Mouse (Mus musculus): ENCODE results near the gene Zfp747. TPM values are rescaled to one million over a fixed set of nuclear protein-coding genes. Genes with fewer than 3 reads are reported as not detected.
A peak's percentile ranks its signal among the peaks of the same experiment; 100 is the strongest.
"Not testable (repeated sequence)": the region's sequence is repeated elsewhere in the genome, so short reads cannot be mapped to it uniquely, and the experiment has no call there.

Zfp747 gene
- 5.1 and 12.0 TPM in 2 replicates for total RNA-seq (2017)

GRCm38 (mm10) chr7:127375271-127376245, at the start of gene Zfp747:
Gene Zfp747, minus strand, starts transcription at chr7:127376050.
- ATAC-seq (replicated peaks; ENCODE audit: low read depth, poor library complexity, severe bottlenecking) = peak; percentile 96

GRCm38 (mm10) chr7:127425291-127425690, 49.4 kb upstream of the Zfp747 start:
- ATAC-seq (replicated peaks; ENCODE audit: low read depth, poor library complexity, severe bottlenecking) = no peak

- ATAC-seq (replicated peaks; ENCODE audit: low read depth, poor library complexity, severe bottlenecking) = peak; percentile 8; the same call in 1 of the 2 replicates
Measured at GRCm38 (mm10) chr7:127422247-127422646, 46.4 kb upstream of the Zfp747 start.

- ATAC-seq (replicated peaks; ENCODE audit: low read depth, poor library complexity, severe bottlenecking) = peak; percentile 97
Measured at GRCm38 (mm10) chr7:127421388-127422191, 45.7 kb upstream of the Zfp747 start, which contains the start of gene Zfp688. Gene Zfp688, minus strand, starts transcription at chr7:127422068.

- no peak for ATAC-seq (replicated peaks; ENCODE audit: low read depth, poor library complexity, severe bottlenecking)
Measured at GRCm38 (mm10) chr7:127411418-127411817, 35.6 kb upstream of the Zfp747 start.

GRCm38 (mm10) chr7:127406002-127406987, 30.4 kb upstream of the Zfp747 start, which contains the start of gene Zfp764:
Gene Zfp764, minus strand, starts transcription at chr7:127406822.
- peak; percentile 95 for ATAC-seq (replicated peaks; ENCODE audit: low read depth, poor library complexity, severe bottlenecking)

GRCm38 (mm10) chr7:127404101-127404500, 28.3 kb upstream of the Zfp747 start:
- ATAC-seq (replicated peaks; ENCODE audit: low read depth, poor library complexity, severe bottlenecking) = not testable (repeated sequence)

- ATAC-seq (replicated peaks; ENCODE audit: low read depth, poor library complexity, severe bottlenecking) = no peak
Measured at GRCm38 (mm10) chr7:127402980-127403379, 27.1 kb upstream of the Zfp747 start.

- no peak for ATAC-seq (replicated peaks; ENCODE audit: low read depth, poor library complexity, severe bottlenecking)
Measured at GRCm38 (mm10) chr7:127400355-127400754, 24.5 kb upstream of the Zfp747 start.

GRCm38 (mm10) chr7:127393944-127394333, 18.1 kb upstream of the Zfp747 start:
- peak; percentile 30 for ATAC-seq (replicated peaks; ENCODE audit: low read depth, poor library complexity, severe bottlenecking)

GRCm38 (mm10) chr7:127393157-127393943, 17.5 kb upstream of the Zfp747 start, which contains the start of gene E430018J23Rik:
Gene E430018J23Rik, minus strand, starts transcription at chr7:127393629.
- peak; percentile 96 for ATAC-seq (replicated peaks; ENCODE audit: low read depth, poor library complexity, severe bottlenecking)

- ATAC-seq (replicated peaks; ENCODE audit: low read depth, poor library complexity, severe bottlenecking) = no peak
Measured at GRCm38 (mm10) chr7:127392251-127392824, 16.5 kb upstream of the Zfp747 start.

- no peak for ATAC-seq (replicated peaks; ENCODE audit: low read depth, poor library complexity, severe bottlenecking)
Measured at GRCm38 (mm10) chr7:127391538-127391937, 15.7 kb upstream of the Zfp747 start.

GRCm38 (mm10) chr7:127390306-127390705, 14.5 kb upstream of the Zfp747 start:
- no peak for ATAC-seq (replicated peaks; ENCODE audit: low read depth, poor library complexity, severe bottlenecking)

GRCm38 (mm10) chr7:127388201-127388600, 12.4 kb upstream of the Zfp747 start:
- ATAC-seq (replicated peaks; ENCODE audit: low read depth, poor library complexity, severe bottlenecking) = not testable (repeated sequence)

GRCm38 (mm10) chr7:127386641-127387392, 11.0 kb upstream of the Zfp747 start, which contains the start of gene 9130019O22Rik:
Gene 9130019O22Rik, minus strand, starts transcription at chr7:127387166.
- peak; percentile 91 for ATAC-seq (replicated peaks; ENCODE audit: low read depth, poor library complexity, severe bottlenecking)

- ATAC-seq (replicated peaks; ENCODE audit: low read depth, poor library complexity, severe bottlenecking) = not testable (repeated sequence)
Measured at GRCm38 (mm10) chr7:127385560-127385959, 9.7 kb upstream of the Zfp747 start.
